Mouse (Mus musculus) bone marrow, adult 2 months (tissue): Measurements from ENCODE around the gene Rtkn. TPM values are rescaled to one million over a fixed set of nuclear protein-coding genes. Genes with fewer than 3 reads are reported as not detected.

Experiments used
- H3K27ac ChIP-seq: fragments of 200-500 bp; 2 replicates; pipeline ENCODE4 v1.5.1; 2012; ENCODE audit warnings: low read depth, mild to moderate bottlenecking, control low read depth, inconsistent platforms, low read length; ENCODE audit not compliant: control insufficient read depth, poor library complexity, insufficient read depth
- H3K4me1 ChIP-seq: fragments of 200-500 bp; 2 replicates; pipeline ENCODE4 v1.6.1; 2011; ENCODE audit warnings: low read length; ENCODE audit not compliant: control insufficient read depth, insufficient read depth
- H3K4me3 ChIP-seq: fragments of 200-500 bp; replicated peaks from 2 replicates; pipeline ENCODE3; 2011; ENCODE audit warnings: mild to moderate bottlenecking, low read depth, low read length, control low read depth; ENCODE audit not compliant: control insufficient read depth
- CTCF ChIP-seq: fragments of 200-500 bp; IDR thresholded peaks from 2 replicates; pipeline ENCODE4 v1.5.1; 2011; ENCODE audit warnings: low read length, control low read depth; ENCODE audit not compliant: control insufficient read depth, insufficient read depth
- POLR2A ChIP-seq: fragments of 200-500 bp; IDR thresholded peaks from 2 replicates; pipeline ENCODE4 v1.6.1; 2011; ENCODE audit warnings: low read depth, mild to moderate bottlenecking, control low read depth, low read length, borderline replicate concordance; ENCODE audit not compliant: control insufficient read depth
- WGBS: fragments of 180-500 bp; shearing (Covaris S2); methylation state at CpG from one replicate; pipeline ENCODE4 v1.1.7; 2018; 5-methylcytosine and 5-hydroxymethylcytosine counted together
- polyA plus RNA-seq: library from polyadenylated mRNA; stranded (reverse); fragments of >200 nt; gene quantifications from 2 replicates; pipeline ENCODE4 v1.2.4, GENCODE M21; 2011; ENCODE audit warnings: low replicate concordance; ENCODE audit not compliant: missing spikeins, insufficient read depth, insufficient read length

Rtkn gene
- polyA plus RNA-seq, 1 experiment, result 1.3 TPM

- peaks cover 6% of the 10 kb centered on the region; the same call in 1 of the 2 replicates for H3K4me1 ChIP-seq
- 32% methylated on average over 14 of the region's 14 CpGs for WGBS
- H3K4me3 ChIP-seq, result no peak overlapping the region
- no peak for TF ChIP-seq CTCF
- no peak for TF ChIP-seq POLR2A
- H3K27ac ChIP-seq, result no peak overlapping the region
Observed at GRCm38 (mm10) chr6:83118825-83119733, 16.2 kb upstream of the Rtkn start.

- 21% methylated on average over 7 of the region's 7 CpGs for WGBS
- Histone ChIP-seq H3K4me3 (peak overlapping the region; percentile 6), H3K4me1 (peaks cover 6% of the 10 kb centered on the region; the same call in 1 of the 2 replicates), H3K27ac (no peak overlapping the region)
- no peak for TF ChIP-seq CTCF
- TF ChIP-seq POLR2A, result no peak
Observed at GRCm38 (mm10) chr6:83119734-83120051, 15.6 kb upstream of the Rtkn start.

GRCm38 (mm10) chr6:83120930-83121862, 14.1 kb upstream of the Rtkn start, which contains the start of gene Wbp1:
Gene Wbp1 (minus strand): TSS chr6:83121559.
- Histone ChIP-seq H3K4me1 (peaks cover 3% of the 10 kb centered on the region; the same call in 1 of the 2 replicates), H3K4me3 (peak within 1 kb of the TSS; percentile 80), H3K27ac (peak within 1 kb of the TSS; percentile 89)
- WGBS, result 1% methylated on average over 38 of the region's 38 CpGs
- TF ChIP-seq CTCF (no peak), POLR2A (peak; percentile 96)

GRCm38 (mm10) chr6:83121863-83122710, 13.2 kb upstream of the Rtkn start:
- Histone ChIP-seq H3K4me1 (peaks cover 3% of the 10 kb centered on the region; the same call in 1 of the 2 replicates), H3K27ac (peak overlapping the region; percentile 89), H3K4me3 (peak overlapping the region; percentile 62)
- TF ChIP-seq POLR2A (peak; percentile 10; the same call in 1 of the 2 replicates), CTCF (no peak)
- WGBS, result 5% methylated on average over 52 of the region's 52 CpGs

GRCm38 (mm10) chr6:83122961-83123360, 12.3 kb upstream of the Rtkn start:
- 98% methylated on average over 5 of the region's 5 CpGs for WGBS
- Histone ChIP-seq H3K4me1 (peaks cover 3% of the 10 kb centered on the region; the same call in 1 of the 2 replicates), H3K27ac (no peak overlapping the region), H3K4me3 (no peak overlapping the region)
- TF ChIP-seq POLR2A (no peak), CTCF (no peak)

GRCm38 (mm10) chr6:83124851-83125312, 10.4 kb upstream of the Rtkn start:
- under 1% methylated on average over 30 of the region's 30 CpGs for WGBS
- Histone ChIP-seq H3K4me1 (peaks cover under 1% of the 10 kb centered on the region; the same call in 1 of the 2 replicates), H3K27ac (peak overlapping the region; percentile 80)

GRCm38 (mm10) chr6:83125331-83125730, 9.9 kb upstream of the Rtkn start, which contains the start of gene Ino80b:
Gene Ino80b (minus strand): TSS chr6:83125431.
- Histone ChIP-seq H3K27ac (peak within 1 kb of the TSS; percentile 80), H3K4me1 (no peaks in the 10 kb centered on the region; the same call in 1 of the 2 replicates), H3K4me3 (peak within 1 kb of the TSS; percentile 89)
- WGBS, result 33% methylated on average over 5 of the region's 5 CpGs
- TF ChIP-seq POLR2A (no peak), CTCF (no peak)

More at GRCm38 (mm10) chr6:83124851-83125312, 10.4 kb upstream of the Rtkn start:
- TF ChIP-seq CTCF, result no peak
- TF ChIP-seq POLR2A, result peak; percentile 73; the same call in 1 of the 2 replicates
- H3K4me3 ChIP-seq, result peak overlapping the region; percentile 89
